Mouse (Mus musculus): ENCODE results near the gene Tsc22d2.

- TF ChIP-seq CTCF (IDR thresholded peaks at IDR 0.05; ENCODE audit: low read depth, low read length) (no peak), GATA1 (IDR thresholded peaks at IDR 0.05; ENCODE audit: borderline replicate concordance, low read length) (no peak), TAL1 (conservative IDR thresholded peaks at IDR 0.05; ENCODE audit: low read depth, low read length) (no peak), POLR2AphosphoS5 (IDR thresholded peaks at IDR 0.05; ENCODE audit: insufficient replicate concordance, low read depth, low read length) (no peak), GATA2 (IDR thresholded peaks at IDR 0.05; ENCODE audit: borderline replicate concordance, low read depth, low read length) (no peak)
These were observed 99.0 kb downstream of the Tsc22d2 start for GRCm38 (mm10) chr3:58513483-58513882.

Measured in G1E (cell line).